Mouse (Mus musculus) Patski (cell line): ENCODE measurements around the gene Tlr5. TPM values are rescaled to one million over a fixed set of nuclear protein-coding genes. Genes with fewer than 3 reads are reported as not detected.

Source experiments
- ATAC-seq: fragments of 100-300 bp; one replicate; pipeline ENCODE4 v1.8.0; 2021
- CTCF ChIA-PET: fragments of 350-600 bp; sonication (Branson Sonifier 250); formaldehyde crosslinking; loops from one replicate; lab custom pipeline; 2022; ENCODE audit warnings: inconsistent platforms; lab: Charles Lee
- POLR2A ChIA-PET: fragments of 350-600 bp; sonication (Branson Sonifier 250); formaldehyde crosslinking; loops from one replicate; lab custom pipeline; 2022; ENCODE audit warnings: antibody characterized with exemption, inconsistent platforms; lab: Charles Lee
- DNase-seq: peaks from one replicate; pipeline ENCODE4 v3.0.0-alpha.2; 2011; ENCODE audit warnings: low read depth, low spot score
- H3K27me3 ChIP-seq: fragments of 371-371 bp; one replicate; pipeline ENCODE4 v1.5.1; 2021
- CTCF ChIP-seq: fragments of 100-300 bp; IDR thresholded peaks from one replicate; pipeline ENCODE4 v1.5.1; 2021
- in situ Hi-C: fragments of 300-500 bp; cut with MboI; formaldehyde crosslinking; loops from 3 replicates; pipeline ENCODE4 v1.11.1; 2018; ENCODE audit warnings: low pct_unique_long_range_greater_than_20kb, mixed read lengths
- polyA plus RNA-seq: library from polyadenylated mRNA; unstranded; gene quantifications from one replicate; pipeline ENCODE4 v1.2.3, GENCODE M21; 2021

Gene Tlr5
- polyA plus RNA-seq, 1 experiment from 2014 or later, result not detected

- no peaks in the 10 kb centered on the region for H3K27me3 ChIP-seq
- ChIA-PET CTCF (no interaction called here), POLR2A (no interaction called here)
- DNase-seq (no peak), ATAC-seq (no peak)
- in situ Hi-C loops, result no loop called here
- no peak for TF ChIP-seq CTCF
Observed at GRCm38 (mm10) chr1:182953667-182954066, 921 bp upstream of the Tlr5 start.

- POLR2A ChIA-PET, result interaction anchor here (1.2 kb wide), 1 partner anchor 10 kb away, joined by 3 read pairs; no protein-coding TSS in a partner anchor
- ATAC-seq, result no peak
- no peaks in the 10 kb centered on the region for H3K27me3 ChIP-seq
- CTCF ChIA-PET, result no interaction called here
- TF ChIP-seq CTCF, result no peak
- in situ Hi-C loops, result loop anchor here (5.0 kb wide), 1 partner anchor 48 kb away; no protein-coding TSS in a partner anchor
- no peak for DNase-seq
Observed at GRCm38 (mm10) chr1:182955047-182955620, 546 bp downstream of the Tlr5 start.

GRCm38 (mm10) chr1:182956186-182956960, 1.8 kb downstream of the Tlr5 start:
- ATAC-seq (no peak), DNase-seq (no peak)
- no peak for TF ChIP-seq CTCF
- ChIA-PET POLR2A (interaction anchor here (1.2 kb wide), 1 partner anchor 11 kb away, joined by 3 read pairs; no protein-coding TSS in a partner anchor), CTCF (interaction anchor here (0.7 kb wide), 1 partner anchor 48 kb away, joined by 3 read pairs; no protein-coding TSS in a partner anchor)
- in situ Hi-C loops, result loop anchor here (5.0 kb wide), 1 partner anchor 49 kb away; no protein-coding TSS in a partner anchor
- H3K27me3 ChIP-seq, result no peaks in the 10 kb centered on the region

GRCm38 (mm10) chr1:182957001-182957757, 2.6 kb downstream of the Tlr5 start:
- DNase-seq, result no peak
- TF ChIP-seq CTCF, result no peak
- in situ Hi-C loops, result loop anchor here (5.0 kb wide), 1 partner anchor 50 kb away; no protein-coding TSS in a partner anchor
- ATAC-seq, result no peak
- ChIA-PET POLR2A (interaction anchor here (0.5 to 0.6 kb wide), 2 partner anchors 44 to 399 kb away, joined by 4 read pairs; no protein-coding TSS in a partner anchor), CTCF (interaction anchor here (0.7 kb wide), 1 partner anchor 48 kb away, joined by 3 read pairs; no protein-coding TSS in a partner anchor)
- no peaks in the 10 kb centered on the region for H3K27me3 ChIP-seq

GRCm38 (mm10) chr1:182957826-182958544, 3.4 kb downstream of the Tlr5 start:
- POLR2A ChIA-PET, result interaction anchor here (0.5 to 0.6 kb wide), 2 partner anchors 45 to 399 kb away, joined by 4 read pairs; no protein-coding TSS in a partner anchor
- in situ Hi-C loops, result loop anchor here (5.0 kb wide), 1 partner anchor 51 kb away; no protein-coding TSS in a partner anchor
- CTCF ChIA-PET, result no interaction called here
- DNase-seq (no peak), ATAC-seq (no peak)
- no peak for TF ChIP-seq CTCF
- no peaks in the 10 kb centered on the region for H3K27me3 ChIP-seq

GRCm38 (mm10) chr1:182958824-182959223, 4.2 kb downstream of the Tlr5 start:
- TF ChIP-seq CTCF, result no peak
- ATAC-seq, result no peak
- DNase-seq, result no peak
- in situ Hi-C loops, result loop anchor here (5.0 kb wide), 1 partner anchor 52 kb away; no protein-coding TSS in a partner anchor
- ChIA-PET CTCF (interaction anchor here (1.3 to 1.9 kb wide), 4 partner anchors 8 to 76 kb away, joined by 3 to 7 read pairs (median 5); no protein-coding TSS in a partner anchor), POLR2A (no interaction called here)
- no peaks in the 10 kb centered on the region for H3K27me3 ChIP-seq

- ChIA-PET POLR2A (no interaction called here), CTCF (interaction anchor here (0.7 to 2.1 kb wide), 13 partner anchors 9 to 405 kb away, joined by 3 to 10 read pairs (median 5); no protein-coding TSS in a partner anchor)
- TF ChIP-seq CTCF, result no peak
- in situ Hi-C loops, result loop anchor here (5.0 kb wide), 1 partner anchor 52 kb away; no protein-coding TSS in a partner anchor
- H3K27me3 ChIP-seq, result no peaks in the 10 kb centered on the region
- ATAC-seq (no peak), DNase-seq (no peak)
Observed at GRCm38 (mm10) chr1:182959251-182959691, 4.7 kb downstream of the Tlr5 start.

- DNase-seq (no peak), ATAC-seq (peak; percentile 65)
- in situ Hi-C loops, result loop anchor here (5.0 kb wide), 1 partner anchor 53 kb away; no protein-coding TSS in a partner anchor
- ChIA-PET POLR2A (no interaction called here), CTCF (interaction anchor here (0.6 to 2.1 kb wide), 19 partner anchors 10 to 407 kb away, joined by 3 to 10 read pairs (median 4); no protein-coding TSS in a partner anchor)
- H3K27me3 ChIP-seq, result no peaks in the 10 kb centered on the region
- peak; percentile 97 for TF ChIP-seq CTCF
Observed at GRCm38 (mm10) chr1:182959811-182960455, 5.3 kb downstream of the Tlr5 start.

- ChIA-PET CTCF (interaction anchor here (1.5 to 2.1 kb wide), 4 partner anchors 13 to 408 kb away, joined by 4 to 10 read pairs (median 6); no protein-coding TSS in a partner anchor), POLR2A (no interaction called here)
- ATAC-seq (no peak), DNase-seq (no peak)
- no peaks in the 10 kb centered on the region for H3K27me3 ChIP-seq
- no peak for TF ChIP-seq CTCF
- in situ Hi-C loops, result no loop called here
Observed at GRCm38 (mm10) chr1:182961076-182961475, 6.5 kb downstream of the Tlr5 start.
